Mouse (Mus musculus): Measurements from ENCODE around the gene Cavin4. TPM values are rescaled to one million over a fixed set of nuclear protein-coding genes. Genes with fewer than 3 reads are reported as not detected.

Cavin4 gene
- polyA plus RNA-seq, 1 experiment from 2014 or later: 2.6 TPM

- Histone ChIP-seq H3K27me3 (replicated peaks) (no peaks in the 10 kb centered on the region), H3K36me3 (no peaks in the 10 kb centered on the region), H3K4me3 (no peak overlapping the region), H3K4me2 (replicated peaks) (no peak overlapping the region), H3K27ac (no peak overlapping the region), H3K4me1 (peaks cover 6% of the 10 kb centered on the region; the same call in 1 of the 2 replicates), H3K9me3 (no peaks in the 10 kb centered on the region), H3K9ac (no peak overlapping the region)
- WGBS: 42% methylated on average over 7 of the region's 7 CpGs
- peak; percentile 80 for ATAC-seq (ENCODE audit: low FRiP score, low read depth)
Observed at GRCm38 (mm10) chr4:48691793-48692437, 28.6 kb downstream of the Cavin4 start.

- Histone ChIP-seq H3K36me3 (no peaks in the 10 kb centered on the region), H3K4me2 (replicated peaks) (no peak overlapping the region), H3K9ac (no peak overlapping the region), H3K27me3 (replicated peaks) (no peaks in the 10 kb centered on the region), H3K27ac (no peak overlapping the region), H3K4me1 (peaks cover 6% of the 10 kb centered on the region; the same call in 1 of the 2 replicates), H3K9me3 (no peaks in the 10 kb centered on the region), H3K4me3 (no peak overlapping the region)
- WGBS: 39% methylated on average over 9 of the region's 9 CpGs
- no peak; the same call in 1 of the 2 replicates for ATAC-seq (ENCODE audit: low FRiP score, low read depth)
Observed at GRCm38 (mm10) chr4:48692736-48693292, 29.5 kb downstream of the Cavin4 start.

GRCm38 (mm10) chr4:48696706-48697105, 33.4 kb downstream of the Cavin4 start:
- WGBS: 90% methylated on average over 3 of the region's 3 CpGs
- no peak overlapping the region for H3K27ac ChIP-seq
- no peak overlapping the region for H3K9ac ChIP-seq
- no peak overlapping the region for H3K4me3 ChIP-seq
- H3K4me2 ChIP-seq (replicated peaks): no peak overlapping the region
- no peaks in the 10 kb centered on the region for H3K36me3 ChIP-seq
- H3K9me3 ChIP-seq: no peaks in the 10 kb centered on the region
- H3K27me3 ChIP-seq (replicated peaks): no peaks in the 10 kb centered on the region
- ATAC-seq (ENCODE audit: low FRiP score, low read depth): no peak
- peaks cover 6% of the 10 kb centered on the region; the same call in 1 of the 2 replicates for H3K4me1 ChIP-seq

- Histone ChIP-seq H3K4me3 (no peak overlapping the region), H3K9ac (no peak overlapping the region), H3K4me1 (peaks cover 2% of the 10 kb centered on the region; the same call in 1 of the 2 replicates), H3K9me3 (no peaks in the 10 kb centered on the region), H3K36me3 (no peaks in the 10 kb centered on the region), H3K27me3 (replicated peaks) (no peaks in the 10 kb centered on the region), H3K4me2 (replicated peaks) (no peak overlapping the region), H3K27ac (no peak overlapping the region)
- ATAC-seq (ENCODE audit: low FRiP score, low read depth): no peak
- 65% methylated on average over 11 of the region's 11 CpGs for WGBS
Observed at GRCm38 (mm10) chr4:48697302-48697701, 34.0 kb downstream of the Cavin4 start.

GRCm38 (mm10) chr4:48715865-48716650, 52.7 kb downstream of the Cavin4 start:
- Histone ChIP-seq H3K4me2 (replicated peaks) (no peak overlapping the region), H3K4me3 (no peak overlapping the region), H3K9ac (no peak overlapping the region), H3K4me1 (0 out of 2 replicates have a peak, but pooled peaks cover 3% of the 10 kb centered on the region), H3K36me3 (no peaks in the 10 kb centered on the region), H3K27me3 (replicated peaks) (no peaks in the 10 kb centered on the region), H3K27ac (no peak overlapping the region), H3K9me3 (no peaks in the 10 kb centered on the region)
- 64% methylated on average over 8 of the region's 8 CpGs for whole genome bisulfite sequencing
- no peak for ATAC-seq (ENCODE audit: low FRiP score, low read depth)

GRCm38 (mm10) chr4:48716817-48717216, 53.5 kb downstream of the Cavin4 start:
- Histone ChIP-seq H3K4me1 (0 out of 2 replicates have a peak, but pooled peaks cover 3% of the 10 kb centered on the region), H3K27ac (no peak overlapping the region), H3K4me3 (no peak overlapping the region), H3K9ac (no peak overlapping the region), H3K27me3 (replicated peaks) (no peaks in the 10 kb centered on the region), H3K9me3 (no peaks in the 10 kb centered on the region), H3K4me2 (replicated peaks) (no peak overlapping the region), H3K36me3 (no peaks in the 10 kb centered on the region)
- WGBS: 48% methylated on average over 4 of the region's 4 CpGs
- ATAC-seq (ENCODE audit: low FRiP score, low read depth): no peak

Other genes with a start within 250 kb of the Cavin4 start
- 47.2 and 53.5 TPM in 2 replicates for gene Tex10, start 190.1 kb upstream of the Cavin4 start, polyA plus RNA-seq (2016; fragmentation: Nextera tagmentation; extraction: Ambion mirVana)
- 51.3 and 60.3 TPM in 2 replicates for gene Msantd3, start 123.6 kb upstream of the Cavin4 start, polyA plus RNA-seq (2016; fragmentation: Nextera tagmentation; extraction: Ambion mirVana)
- gene Tmeff1, start 78.3 kb upstream of the Cavin4 start, polyA plus RNA-seq (2016; fragmentation: Nextera tagmentation; extraction: Ambion mirVana): 328 and 330 TPM in 2 replicates

Data from neural tube, embryonic 12.5 days (tissue).